Mouse (Mus musculus) liver, postnatal 0 days (tissue): ENCODE measurements around the gene Pcx.

ENCODE experiments used
- CTCF ChIP-seq: sonication (generic); IDR thresholded peaks from 2 replicates; pipeline ENCODE4 v1.5.1; 2016; ENCODE audit warnings: antibody characterized with exemption, low read depth
- EP300 ChIP-seq: IDR thresholded peaks from 2 replicates; pipeline ENCODE4 v1.6.1; 2016; ENCODE audit warnings: antibody characterized with exemption, low read depth, mild to moderate bottlenecking

GRCm38 (mm10) chr19:4559588-4559987 lies 49.3 kb downstream of the Pcx start:
- TF ChIP-seq EP300 (no peak), CTCF (no peak)
